Mouse (Mus musculus) G1E (cell line): ENCODE results near the gene Psors1c2. TPM values are rescaled to one million over a fixed set of nuclear protein-coding genes. Genes with fewer than 3 reads are reported as not detected.

Experiments used
- ATAC-seq: 2 replicates; pipeline ENCODE4 v1.8.0; 2016; ENCODE audit warnings: mild to moderate bottlenecking; ENCODE audit not compliant: insufficient number of reproducible peaks, poor library complexity, low FRiP score, severe bottlenecking; ENCODE audit errors: extremely low read depth
- DNase-seq: peaks from one replicate; pipeline ENCODE4 v3.0.0; 2012; ENCODE audit warnings: low spot score
- H3K27me3 ChIP-seq: 2 replicates; pipeline ENCODE4 v1.6.1; 2012; ENCODE audit warnings: mild to moderate bottlenecking, low read length, inconsistent platforms; ENCODE audit not compliant: insufficient read depth
- H3K36me3 ChIP-seq: replicated peaks from 2 replicates; pipeline ENCODE3; 2012; ENCODE audit warnings: mild to moderate bottlenecking, inconsistent platforms
- H3K4me1 ChIP-seq: 2 replicates; pipeline ENCODE4 v1.6.1; 2012; ENCODE audit warnings: low read depth, low read length, inconsistent platforms, mixed read lengths; ENCODE audit not compliant: insufficient read depth
- H3K4me3 ChIP-seq: 2 replicates; pipeline ENCODE4 v1.5.1; 2012; ENCODE audit warnings: low read depth, mild to moderate bottlenecking, inconsistent platforms, low read length, moderate library complexity, mixed read lengths
- H3K9me3 ChIP-seq: replicated peaks from 2 replicates; pipeline ENCODE4 v1.6.1; 2012; ENCODE audit warnings: inconsistent platforms
- CTCF ChIP-seq: IDR thresholded peaks from 2 replicates; pipeline ENCODE4 v1.5.1; 2012; ENCODE audit warnings: low read depth, low read length, inconsistent platforms, mixed read lengths
- GATA1 ChIP-seq: IDR thresholded peaks from 2 replicates; pipeline ENCODE4 v1.6.1; 2012; ENCODE audit warnings: borderline replicate concordance, low read length, inconsistent platforms, mixed read lengths
- GATA2 ChIP-seq: IDR thresholded peaks from 2 replicates; pipeline ENCODE4 v1.6.1; 2012; ENCODE audit warnings: low read depth, low read length, inconsistent platforms, borderline replicate concordance
- POLR2AphosphoS5 ChIP-seq: IDR thresholded peaks from 2 replicates; pipeline ENCODE4 v1.6.1; 2012; ENCODE audit warnings: low read depth, low read length, inconsistent platforms; ENCODE audit not compliant: insufficient replicate concordance
- TAL1 ChIP-seq: conservative IDR thresholded peaks from 2 replicates; pipeline ENCODE4 v1.6.1; 2012; ENCODE audit warnings: low read depth, low read length, inconsistent platforms, mixed read lengths
- polyA plus RNA-seq: library from polyadenylated mRNA; stranded (reverse); fragments of >175 nt; gene quantifications from 2 replicates; pipeline ENCODE4 v1.2.3, GENCODE M21; 2012
- total RNA-seq, 2 experiments: library from RNA; stranded (forward) in 1 of 2; stranded (reverse) in 1 of 2; fragments of 200-1000 nt in 1 of 2; fragments of >200 nt in 1 of 2; fragmentation: Nextera tagmentation in 1 of 2; gene quantifications; 2 replicates each; pipeline ENCODE4 v1.2.3; 2014 to 2017

The Psors1c2 gene
- total and polyA plus RNA-seq, 3 experiments: 0.22 to 1.1 TPM; not detected in 1

- Histone ChIP-seq H3K27me3 (peaks cover 9% of the 10 kb centered on the region), H3K4me1 (no peaks in the 10 kb centered on the region), H3K9me3 (no peaks in the 10 kb centered on the region; the same call in 1 of the 2 replicates), H3K36me3 (no peaks in the 10 kb centered on the region), H3K4me3 (no peak within 1 kb of the TSS)
- DNase-seq (no peak), ATAC-seq (no peak)
- TF ChIP-seq POLR2AphosphoS5 (no peak), TAL1 (no peak), GATA1 (no peak), GATA2 (no peak), CTCF (no peak)
Measured at GRCm38 (mm10) chr17:35567150-35567549, 34.1 kb downstream of the Psors1c2 start, which contains the start of gene 2300002M23Rik. Gene 2300002M23Rik (plus strand): TSS chr17:35567450.

GRCm38 (mm10) chr17:35567767-35568166 is 34.8 kb downstream of the Psors1c2 start:
- no peak for DNase-seq
- ATAC-seq: no peak
- Histone ChIP-seq H3K4me3 (no peak overlapping the region), H3K9me3 (no peaks in the 10 kb centered on the region; the same call in 1 of the 2 replicates), H3K4me1 (no peaks in the 10 kb centered on the region), H3K27me3 (peaks cover 9% of the 10 kb centered on the region), H3K36me3 (no peaks in the 10 kb centered on the region)
- TF ChIP-seq POLR2AphosphoS5 (no peak), CTCF (no peak), GATA2 (no peak), TAL1 (no peak), GATA1 (no peak)

GRCm38 (mm10) chr17:35569091-35569944 is 36.3 kb downstream of the Psors1c2 start:
- Histone ChIP-seq H3K27me3 (peaks cover 14% of the 10 kb centered on the region), H3K36me3 (no peaks in the 10 kb centered on the region), H3K4me3 (no peak overlapping the region), H3K9me3 (no peaks in the 10 kb centered on the region; the same call in 1 of the 2 replicates), H3K4me1 (no peaks in the 10 kb centered on the region)
- no peak for ATAC-seq
- no peak for DNase-seq
- no peak for TF ChIP-seq GATA2
- TF ChIP-seq TAL1: no peak
- no peak for TF ChIP-seq GATA1
- TF ChIP-seq CTCF: no peak
- TF ChIP-seq POLR2AphosphoS5: no peak

- ATAC-seq: no peak
- no peak for TF ChIP-seq TAL1
- no peak for TF ChIP-seq GATA2
- no peak for TF ChIP-seq CTCF
- no peak for TF ChIP-seq POLR2AphosphoS5
- no peak for TF ChIP-seq GATA1
- no peaks in the 10 kb centered on the region; the same call in 1 of the 2 replicates for H3K9me3 ChIP-seq
- no peaks in the 10 kb centered on the region for H3K4me1 ChIP-seq
- no peak for DNase-seq
- H3K36me3 ChIP-seq: no peaks in the 10 kb centered on the region
- no peak overlapping the region for H3K4me3 ChIP-seq
- H3K27me3 ChIP-seq: peaks cover 21% of the 10 kb centered on the region
Measured at GRCm38 (mm10) chr17:35570836-35571235, 37.8 kb downstream of the Psors1c2 start.

GRCm38 (mm10) chr17:35571477-35571876 is 38.5 kb downstream of the Psors1c2 start:
- no peak for TF ChIP-seq GATA1
- TF ChIP-seq TAL1: no peak
- no peak for TF ChIP-seq POLR2AphosphoS5
- TF ChIP-seq GATA2: no peak
- TF ChIP-seq CTCF: no peak
- Histone ChIP-seq H3K4me3 (no peak overlapping the region), H3K4me1 (no peaks in the 10 kb centered on the region), H3K9me3 (no peaks in the 10 kb centered on the region; the same call in 1 of the 2 replicates), H3K27me3 (peaks cover 25% of the 10 kb centered on the region), H3K36me3 (no peaks in the 10 kb centered on the region)
- ATAC-seq (no peak), DNase-seq (no peak)

- DNase-seq (peak; percentile 26), ATAC-seq (peak; percentile 34; the same call in 1 of the 2 replicates)
- no peak overlapping the region for H3K4me3 ChIP-seq
Measured at GRCm38 (mm10) chr17:35578211-35578610, 45.2 kb downstream of the Psors1c2 start.

More at GRCm38 (mm10) chr17:35578211-35578610, 45.2 kb downstream of the Psors1c2 start:
- peak; percentile 92 for TF ChIP-seq CTCF
- TF ChIP-seq GATA1: no peak
- TF ChIP-seq TAL1: no peak
- Histone ChIP-seq H3K9me3 (no peaks in the 10 kb centered on the region), H3K27me3 (peaks cover 14% of the 10 kb centered on the region), H3K36me3 (no peaks in the 10 kb centered on the region), H3K4me1 (no peaks in the 10 kb centered on the region)
